Mouse (Mus musculus): ENCODE data around the gene Card14. TPM values are rescaled to one million over a fixed set of nuclear protein-coding genes. Genes with fewer than 3 reads are reported as not detected.
"Not testable (repeated sequence)": the region's sequence is repeated elsewhere in the genome, so short reads cannot be mapped to it uniquely, and the experiment has no call there.

The Card14 gene
- polyA plus RNA-seq, 1 experiment from 2014 or later = 0.50 TPM

- 44% methylated on average over 3 of the region's 3 CpGs for WGBS
- not testable (repeated sequence) for ATAC-seq
Measured at GRCm38 (mm10) chr11:119387273-119387672, 79.7 kb downstream of the Card14 start.

DNA sequence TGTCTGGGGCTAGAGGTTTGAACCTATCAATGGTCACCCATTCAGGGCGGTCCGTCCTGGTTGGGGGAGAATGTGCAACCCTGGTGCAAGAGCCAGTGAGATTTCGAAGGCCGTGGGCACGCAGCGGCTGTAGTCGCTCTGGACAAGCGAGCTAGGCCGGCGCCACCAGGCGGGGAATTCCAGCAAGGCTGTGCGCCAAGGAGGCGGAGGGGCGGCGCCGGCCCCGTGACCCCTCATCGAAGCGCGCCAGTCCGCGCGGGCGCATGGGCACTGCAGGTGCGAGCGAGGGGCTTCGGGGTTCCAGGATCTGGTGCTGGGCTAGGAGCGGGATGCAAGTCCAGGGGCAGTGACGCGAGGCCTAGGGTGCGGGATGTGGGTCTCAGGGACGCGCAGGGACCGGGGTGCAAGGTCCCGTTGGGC lies 82.3 kb downstream of the Card14 start:
- under 1% methylated on average over 35 of the region's 35 CpGs for WGBS
- Histone ChIP-seq H3K4me3 (ENCODE audit: low read length) (peak overlapping the region; percentile 62), H3K9me3 (ENCODE audit: control insufficient read depth, low read length) (no peaks in the 10 kb centered on the region), H3K27ac (ENCODE audit: low read depth, low read length) (peak overlapping the region; percentile 67), H3K27me3 (replicated peaks; ENCODE audit: control insufficient read depth, insufficient read depth, low read length) (peaks cover 47% of the 10 kb centered on the region), H3K4me2 (ENCODE audit: low read length) (peak overlapping the region; percentile 96), H3K4me1 (ENCODE audit: control insufficient read depth, insufficient read depth, low read depth, low read length) (peaks cover 21% of the 10 kb centered on the region), H3K9ac (ENCODE audit: low read depth, low read length) (peak overlapping the region; percentile 72), H3K36me3 (ENCODE audit: control insufficient read depth, insufficient read depth, low read length) (no peaks in the 10 kb centered on the region)
- ATAC-seq = peak; percentile 79

More at GRCm38 (mm10) chr11:119387273-119387672, 79.7 kb downstream of the Card14 start:
- H3K4me3 ChIP-seq (ENCODE audit: low read length); H3K36me3 ChIP-seq (ENCODE audit: control insufficient read depth, insufficient read depth, low read length); H3K27ac ChIP-seq (ENCODE audit: low read depth, low read length); H3K9ac ChIP-seq (ENCODE audit: low read depth, low read length); H3K4me2 ChIP-seq (ENCODE audit: low read length); H3K9me3 ChIP-seq (ENCODE audit: control insufficient read depth, low read length): not testable (repeated sequence)
- H3K27me3 ChIP-seq (replicated peaks; ENCODE audit: control insufficient read depth, insufficient read depth, low read length) = peaks cover 33% of the 10 kb centered on the region
- peaks cover 12% of the 10 kb centered on the region for H3K4me1 ChIP-seq (ENCODE audit: control insufficient read depth, insufficient read depth, low read depth, low read length)

DNA sequence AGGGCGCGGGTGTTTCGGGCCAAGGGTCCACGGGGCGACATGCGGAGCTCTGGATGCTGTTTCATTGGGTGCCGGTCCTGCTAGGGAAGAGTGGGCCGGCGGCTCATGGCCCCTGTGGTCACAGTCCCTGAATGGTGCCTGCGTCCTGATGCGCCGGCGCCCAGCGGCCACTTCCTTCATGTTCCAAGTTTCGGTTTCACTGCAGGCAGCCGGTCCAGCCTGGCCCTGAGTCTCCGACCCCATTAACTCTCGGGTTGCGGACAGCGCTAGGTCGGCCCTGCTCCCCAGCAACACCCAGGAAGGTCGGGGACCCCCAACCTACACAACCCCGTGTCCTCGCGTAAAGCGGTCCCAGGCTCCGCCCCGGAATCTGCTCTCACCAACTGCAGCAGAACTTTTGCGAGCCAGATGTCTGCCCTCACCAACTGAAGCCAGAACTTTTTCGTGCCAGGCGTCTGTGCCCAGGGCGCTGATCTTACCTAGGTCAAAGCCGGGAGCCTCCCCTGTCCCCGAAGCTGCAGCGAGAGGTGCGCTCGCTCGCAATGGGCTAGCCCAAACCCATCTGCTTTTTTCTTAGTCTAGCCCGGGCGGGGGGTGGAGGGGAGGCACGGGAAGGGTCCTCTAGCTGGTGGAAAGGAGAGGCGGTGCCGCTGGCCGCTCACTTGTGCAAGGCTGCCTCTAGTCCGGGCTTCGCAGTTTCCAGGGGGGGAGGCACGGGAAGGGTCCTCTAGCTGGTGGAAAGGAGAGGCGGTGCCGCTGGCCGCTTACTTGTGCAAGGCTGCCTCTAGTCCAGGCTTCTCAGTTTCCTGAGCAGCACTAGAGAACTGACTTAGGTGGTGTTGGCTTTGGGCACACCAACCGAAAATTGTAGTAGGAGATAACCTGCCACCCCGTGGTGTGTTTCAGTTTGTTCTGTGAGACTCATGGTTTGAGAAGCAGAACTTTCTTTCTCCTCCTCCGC lies 83.0 kb downstream of the Card14 start:
- Histone ChIP-seq H3K4me1 (ENCODE audit: control insufficient read depth, insufficient read depth, low read depth, low read length) (peaks cover 21% of the 10 kb centered on the region), H3K9me3 (ENCODE audit: control insufficient read depth, low read length) (no peaks in the 10 kb centered on the region), H3K36me3 (ENCODE audit: control insufficient read depth, insufficient read depth, low read length) (no peaks in the 10 kb centered on the region), H3K4me2 (ENCODE audit: low read length) (peak overlapping the region; percentile 96), H3K27ac (ENCODE audit: low read depth, low read length) (peak overlapping the region; percentile 67), H3K4me3 (ENCODE audit: low read length) (peak overlapping the region; percentile 62), H3K27me3 (replicated peaks; ENCODE audit: control insufficient read depth, insufficient read depth, low read length) (peaks cover 52% of the 10 kb centered on the region), H3K9ac (ENCODE audit: low read depth, low read length) (peak overlapping the region; percentile 72)
- 2% methylated on average over 53 of the region's 53 CpGs for WGBS
- 0 out of 2 replicates have a peak, but pooled peaks have one; percentile 45 for ATAC-seq

GRCm38 (mm10) chr11:119391386-119392000 lies 83.9 kb downstream of the Card14 start:
- no peak overlapping the region for H3K27ac ChIP-seq (ENCODE audit: low read depth, low read length)
- H3K27me3 ChIP-seq (replicated peaks; ENCODE audit: control insufficient read depth, insufficient read depth, low read length) = peaks cover 54% of the 10 kb centered on the region
- no peaks in the 10 kb centered on the region for H3K36me3 ChIP-seq (ENCODE audit: control insufficient read depth, insufficient read depth, low read length)
- WGBS = 39% methylated on average over 7 of the region's 7 CpGs
- H3K9ac ChIP-seq (ENCODE audit: low read depth, low read length) = no peak overlapping the region
- no peak overlapping the region for H3K4me2 ChIP-seq (ENCODE audit: low read length)
- no peak for ATAC-seq
- H3K4me1 ChIP-seq (ENCODE audit: control insufficient read depth, insufficient read depth, low read depth, low read length) = peaks cover 21% of the 10 kb centered on the region
- no peaks in the 10 kb centered on the region for H3K9me3 ChIP-seq (ENCODE audit: control insufficient read depth, low read length)
- no peak overlapping the region for H3K4me3 ChIP-seq (ENCODE audit: low read length)

- no peaks in the 10 kb centered on the region for H3K9me3 ChIP-seq (ENCODE audit: control insufficient read depth, low read length)
- H3K9ac ChIP-seq (ENCODE audit: low read depth, low read length) = no peak overlapping the region
- H3K4me2 ChIP-seq (ENCODE audit: low read length) = peak overlapping the region; percentile 17; the same call in 1 of the 2 replicates
- no peaks in the 10 kb centered on the region for H3K36me3 ChIP-seq (ENCODE audit: control insufficient read depth, insufficient read depth, low read length)
- H3K27ac ChIP-seq (ENCODE audit: low read depth, low read length) = no peak overlapping the region
- 11% methylated on average over 11 of the region's 12 CpGs for WGBS
- no peak overlapping the region for H3K4me3 ChIP-seq (ENCODE audit: low read length)
- ATAC-seq = no peak
- H3K4me1 ChIP-seq (ENCODE audit: control insufficient read depth, insufficient read depth, low read depth, low read length) = peaks cover 21% of the 10 kb centered on the region
- peaks cover 56% of the 10 kb centered on the region for H3K27me3 ChIP-seq (replicated peaks; ENCODE audit: control insufficient read depth, insufficient read depth, low read length)
Measured at GRCm38 (mm10) chr11:119392001-119392614, 84.5 kb downstream of the Card14 start.

DNA sequence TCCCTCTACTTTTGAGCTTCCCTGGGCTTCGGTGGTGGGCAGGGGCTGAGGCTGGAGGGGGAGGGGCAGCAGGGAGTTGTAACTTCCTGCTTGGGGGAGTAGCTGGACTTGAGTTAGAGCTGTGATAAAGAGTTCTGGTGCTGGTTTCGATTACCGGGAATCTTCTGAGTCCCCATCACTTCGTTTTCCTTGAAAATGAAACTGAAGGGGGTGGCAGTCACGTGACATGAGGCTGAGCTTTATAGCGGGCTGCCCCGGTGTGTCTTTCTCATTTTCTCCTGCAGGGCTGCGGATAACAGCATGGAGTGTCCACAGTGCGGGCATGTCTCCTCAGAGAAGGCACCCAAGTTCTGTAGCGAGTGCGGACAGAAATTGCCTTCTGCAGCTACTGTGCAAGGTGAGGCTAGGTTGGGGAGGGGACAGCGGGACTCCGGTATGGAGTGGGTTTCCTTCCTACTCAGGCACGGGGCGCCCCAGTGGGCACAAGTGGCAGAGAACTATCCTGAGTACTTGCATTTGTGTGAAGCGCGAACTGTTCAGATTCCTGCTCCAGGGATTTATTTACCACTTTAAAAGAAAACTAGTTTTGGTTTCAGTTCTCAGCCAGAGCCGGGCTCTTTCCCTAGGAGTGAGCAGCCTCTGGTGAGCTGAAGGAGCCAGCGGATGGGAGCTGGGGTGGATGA lies 85.4 kb downstream of the Card14 start, which contains the start of gene Rnf213:
Gene Rnf213 (plus strand): TSS at position 301 of the 683 bp plus-strand sequence.
- Histone ChIP-seq H3K36me3 (ENCODE audit: control insufficient read depth, insufficient read depth, low read length) (no peaks in the 10 kb centered on the region), H3K4me1 (ENCODE audit: control insufficient read depth, insufficient read depth, low read depth, low read length) (peaks cover 21% of the 10 kb centered on the region), H3K4me2 (ENCODE audit: low read length) (peak within 1 kb of the TSS; percentile 69), H3K27me3 (replicated peaks; ENCODE audit: control insufficient read depth, insufficient read depth, low read length) (peaks cover 56% of the 10 kb centered on the region), H3K9me3 (ENCODE audit: control insufficient read depth, low read length) (no peaks in the 10 kb centered on the region), H3K9ac (ENCODE audit: low read depth, low read length) (peak within 1 kb of the TSS; percentile 48), H3K4me3 (ENCODE audit: low read length) (peak within 1 kb of the TSS; percentile 45), H3K27ac (ENCODE audit: low read depth, low read length) (no peak within 1 kb of the TSS)
- 3% methylated on average over 19 of the region's 19 CpGs for WGBS
- ATAC-seq = no peak

GRCm38 (mm10) chr11:119393483-119393804 lies 85.9 kb downstream of the Card14 start:
- no peak for ATAC-seq
- no peak overlapping the region for H3K27ac ChIP-seq (ENCODE audit: low read depth, low read length)
- H3K9ac ChIP-seq (ENCODE audit: low read depth, low read length) = peak overlapping the region; percentile 48

GRCm38 (mm10) chr11:119394210-119394609 lies 86.6 kb downstream of the Card14 start:
- WGBS = 53% methylated on average over 6 of the region's 6 CpGs
- Histone ChIP-seq H3K4me2 (ENCODE audit: low read length) (no peak overlapping the region), H3K9me3 (ENCODE audit: control insufficient read depth, low read length) (no peaks in the 10 kb centered on the region), H3K27me3 (replicated peaks; ENCODE audit: control insufficient read depth, insufficient read depth, low read length) (peaks cover 50% of the 10 kb centered on the region), H3K27ac (ENCODE audit: low read depth, low read length) (no peak overlapping the region), H3K36me3 (ENCODE audit: control insufficient read depth, insufficient read depth, low read length) (no peaks in the 10 kb centered on the region), H3K4me1 (ENCODE audit: control insufficient read depth, insufficient read depth, low read depth, low read length) (peaks cover 21% of the 10 kb centered on the region), H3K4me3 (ENCODE audit: low read length) (no peak overlapping the region), H3K9ac (ENCODE audit: low read depth, low read length) (no peak overlapping the region)
- ATAC-seq = no peak

More at GRCm38 (mm10) chr11:119393483-119393804, 85.9 kb downstream of the Card14 start:
- Histone ChIP-seq H3K4me3 (ENCODE audit: low read length) (peak overlapping the region; percentile 45), H3K4me1 (ENCODE audit: control insufficient read depth, insufficient read depth, low read depth, low read length) (peaks cover 21% of the 10 kb centered on the region), H3K36me3 (ENCODE audit: control insufficient read depth, insufficient read depth, low read length) (no peaks in the 10 kb centered on the region), H3K4me2 (ENCODE audit: low read length) (peak overlapping the region; percentile 69), H3K27me3 (replicated peaks; ENCODE audit: control insufficient read depth, insufficient read depth, low read length) (peaks cover 54% of the 10 kb centered on the region), H3K9me3 (ENCODE audit: control insufficient read depth, low read length) (no peaks in the 10 kb centered on the region)
- WGBS = 27% methylated on average over 7 of the region's 7 CpGs

Data from hindbrain, embryonic 16.5 days (tissue).